Mouse (Mus musculus) activated CD4-positive, CD25-positive, alpha-beta regulatory T cell, adult 4 months (primary cell): ENCODE results near the gene Rer1. TPM values are rescaled to one million over a fixed set of nuclear protein-coding genes. Genes with fewer than 3 reads are reported as not detected.

Experiments used
- polyA plus RNA-seq, 2 experiments: library from polyadenylated mRNA; unstranded; fragments of 100-300 nt; shearing (Covaris generic); gene quantifications; one replicate each; pipeline ENCODE4 v1.2.1; 2017

Rer1 gene
- polyA plus RNA-seq, 2 experiments from 2014 or later = 109 to 129 TPM

Other genes with a start within 250 kb of the Rer1 start
- gene Ttc34, start 248.9 kb downstream of the Rer1 start, polyA plus RNA-seq = not detected
- not detected for gene Mmel1, start 216.8 kb downstream of the Rer1 start, polyA plus RNA-seq
- 1 to 10 TPM; 6.5 to 7.6 TPM for gene Fam213b, start 187.2 kb downstream of the Rer1 start, polyA plus RNA-seq
- gene Tnfrsf14, start 157.8 kb downstream of the Rer1 start, polyA plus RNA-seq = 100 to 1,000 TPM in 1 of 2 experiments, 10 to 100 TPM in 1; 57.3 to 109 TPM
- 1 to 10 TPM; 1.0 to 1.1 TPM for gene Hes5, start 125.5 kb downstream of the Rer1 start, polyA plus RNA-seq
- gene Pank4, start 122.3 kb downstream of the Rer1 start, polyA plus RNA-seq = 10 to 100 TPM; 37.4 to 40.1 TPM
- not detected for gene Plch2, start 29.6 kb downstream of the Rer1 start, polyA plus RNA-seq
- 1 to 10 TPM; 5.6 to 8.6 TPM for gene Pex10, start 19.4 kb downstream of the Rer1 start, polyA plus RNA-seq
- 1 to 10 TPM; 1.2 to 1.6 TPM for gene Morn1, start 195 bp upstream of the Rer1 start, polyA plus RNA-seq
- gene Ski, start 136.2 kb upstream of the Rer1 start, polyA plus RNA-seq = 10 to 100 TPM; 24.7 to 25.0 TPM
- gene Faap20, start 163.4 kb upstream of the Rer1 start, polyA plus RNA-seq = 10 to 100 TPM; 45.1 to 54.9 TPM